Mouse (Mus musculus) hindbrain, embryonic 11.5 days (tissue): ENCODE data around the gene Ppp1r16b. TPM values are rescaled to one million over a fixed set of nuclear protein-coding genes. Genes with fewer than 3 reads are reported as not detected.

Source experiments
- ATAC-seq: fragments of 200-750 bp; cut with Nextera tagmentation; 2 replicates; pipeline ENCODE4 v1.8.0; 2017; ENCODE audit warnings: mild to moderate bottlenecking, moderate TSS enrichment, moderate library complexity; ENCODE audit not compliant: low FRiP score
- DNase-seq: peaks from one replicate; pipeline ENCODE4 v3.0.0-alpha.2; 2015; ENCODE audit warnings: low spot score
- H3K27ac ChIP-seq: fragments of 300-500 bp; sonication (generic); 2 replicates; pipeline ENCODE4 v1.5.1; 2014; ENCODE audit warnings: mild to moderate bottlenecking, low read depth, low read length
- H3K27me3 ChIP-seq: fragments of 300-500 bp; sonication (generic); 2 replicates; pipeline ENCODE4 v1.6.1; 2014; ENCODE audit warnings: mild to moderate bottlenecking, low read length, moderate library complexity, mixed read lengths; ENCODE audit not compliant: control insufficient read depth, insufficient read depth
- H3K36me3 ChIP-seq: fragments of 300-500 bp; sonication (generic); 2 replicates; pipeline ENCODE4 v1.6.1; 2014; ENCODE audit warnings: mild to moderate bottlenecking, low read length, moderate library complexity, mixed read lengths; ENCODE audit not compliant: control insufficient read depth, insufficient read depth
- H3K4me1 ChIP-seq: fragments of 300-500 bp; sonication (generic); replicated peaks from 2 replicates; pipeline ENCODE4 v1.6.1; 2014; ENCODE audit warnings: low read length, mixed read lengths; ENCODE audit not compliant: control insufficient read depth, insufficient read depth
- H3K4me2 ChIP-seq: fragments of 300-500 bp; sonication (generic); replicated peaks from 2 replicates; pipeline ENCODE4 v1.6.1; 2014; ENCODE audit warnings: mild to moderate bottlenecking, low read depth, low read length
- H3K4me3 ChIP-seq: fragments of 300-500 bp; sonication (generic); 2 replicates; pipeline ENCODE4 v1.5.1; 2014; ENCODE audit warnings: low read depth, low read length
- H3K9ac ChIP-seq: fragments of 300-500 bp; sonication (generic); 2 replicates; pipeline ENCODE4 v1.6.1; 2014; ENCODE audit warnings: low read depth, low read length
- H3K9me3 ChIP-seq: fragments of 300-500 bp; sonication (generic); 2 replicates; pipeline ENCODE4 v1.6.1; 2016; ENCODE audit warnings: low read length; ENCODE audit not compliant: control insufficient read depth
- WGBS: fragments of 180-500 bp; shearing (Covaris S2); extraction: QIAGEN DNeasy Blood & Tissue Kit; methylation state at CpG from one replicate; pipeline ENCODE4 v1.1.7; 2014; 5-methylcytosine and 5-hydroxymethylcytosine counted together
- polyA plus RNA-seq: library from polyadenylated mRNA; unstranded; fragments of >200 nt; fragmentation: Nextera tagmentation; extraction: Ambion mirVana; gene quantifications from 2 replicates; pipeline ENCODE4 v1.2.1, GENCODE M21; 2014

Gene Ppp1r16b
- 2.4 and 3.6 TPM in 2 replicates for polyA plus RNA-seq

DNA sequence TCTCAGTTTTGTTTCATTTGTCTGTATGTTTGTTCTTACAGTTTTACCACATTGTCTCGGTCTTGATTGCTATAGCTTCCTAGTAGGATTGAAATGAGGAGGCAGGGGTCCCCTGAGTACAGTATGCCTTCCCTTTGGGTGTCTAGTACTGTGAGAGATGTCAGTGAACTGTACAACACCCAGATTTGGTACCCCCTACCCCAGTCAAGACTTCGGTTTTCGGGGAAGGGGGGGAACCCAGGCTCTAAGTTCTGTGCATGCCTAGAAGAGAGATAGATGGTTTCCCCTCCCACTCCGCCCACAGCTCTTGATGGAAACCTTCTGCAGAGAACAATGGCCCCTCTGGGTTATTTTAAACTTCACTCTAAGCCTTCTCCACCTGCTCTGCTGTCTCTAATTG, at the start of gene Ppp1r16b:
Gene Ppp1r16b, plus strand, starts transcription at position 301 of the 400 bp plus-strand sequence.
- Histone ChIP-seq H3K36me3 (no peaks in the 10 kb centered on the region), H3K9me3 (no peaks in the 10 kb centered on the region), H3K4me1 (peaks cover 8% of the 10 kb centered on the region), H3K4me2 (no peak within 1 kb of the TSS), H3K9ac (no peak within 1 kb of the TSS), H3K4me3 (no peak within 1 kb of the TSS), H3K27ac (no peak within 1 kb of the TSS), H3K27me3 (peaks cover 12% of the 10 kb centered on the region)
- WGBS: 82% methylated on average over 4 of the region's 4 CpGs
- DNase-seq (no peak), ATAC-seq (no peak)

DNA sequence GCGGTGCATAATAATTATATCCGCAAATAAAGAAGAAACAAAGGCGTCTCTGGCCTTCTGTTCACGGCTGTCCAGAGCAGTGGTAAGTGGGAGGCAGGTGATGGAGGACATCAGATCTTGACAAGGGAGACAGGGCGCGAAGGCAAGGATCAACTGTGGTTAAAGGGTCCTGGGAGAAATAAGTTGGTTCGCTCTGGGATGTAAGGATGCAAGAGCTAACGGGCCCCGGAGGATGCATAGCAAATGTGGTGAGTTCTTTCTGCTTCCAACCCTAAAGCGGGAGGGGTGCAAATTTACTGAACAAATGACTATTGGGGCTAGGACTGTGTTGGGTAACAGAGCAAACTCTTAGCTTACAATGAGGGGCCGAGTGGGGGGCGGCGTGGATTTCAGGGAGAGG, 49.5 kb upstream of the Ppp1r16b start:
- Histone ChIP-seq H3K27ac (peak overlapping the region; percentile 54), H3K36me3 (no peaks in the 10 kb centered on the region), H3K27me3 (peaks cover 78% of the 10 kb centered on the region), H3K4me3 (peak overlapping the region; percentile 37; the same call in 1 of the 2 replicates), H3K9ac (peak overlapping the region; percentile 44), H3K4me2 (peak overlapping the region; percentile 34), H3K9me3 (no peaks in the 10 kb centered on the region), H3K4me1 (peaks cover 3% of the 10 kb centered on the region; the same call in 1 of the 2 replicates)
- WGBS: 3% methylated on average over 13 of the region's 13 CpGs
- no peak for ATAC-seq
- peak; percentile 51 for DNase-seq

DNA sequence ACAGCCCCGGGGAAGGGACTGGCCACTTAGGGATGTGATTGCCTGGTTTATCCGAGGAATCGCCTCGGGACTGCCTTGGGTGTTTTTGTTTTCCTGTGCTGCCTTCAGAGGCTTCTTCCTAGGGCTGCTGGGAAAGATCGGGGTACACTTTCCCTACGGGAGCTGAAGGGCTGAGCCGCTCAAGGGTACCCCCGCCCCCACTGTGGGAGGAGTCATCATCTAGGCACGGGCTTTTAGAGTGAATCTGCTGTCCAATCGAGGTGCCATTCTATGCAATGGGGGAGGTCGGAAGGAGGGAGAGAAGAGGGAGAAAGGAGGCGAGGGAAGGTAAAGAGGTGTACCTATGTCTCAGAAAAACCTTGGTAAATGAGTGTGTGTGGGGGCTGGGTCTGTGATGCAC, 48.9 kb upstream of the Ppp1r16b start:
- DNase-seq: peak; percentile 50
- peak overlapping the region; percentile 34 for H3K4me2 ChIP-seq
- 0 out of 2 replicates have a peak overlapping the region, but pooled peaks have one; percentile 1 for H3K9ac ChIP-seq
- H3K36me3 ChIP-seq: no peaks in the 10 kb centered on the region
- ATAC-seq: peak; percentile 39; the same call in 1 of the 2 replicates
- WGBS: under 1% methylated on average over 12 of the region's 12 CpGs
- H3K4me1 ChIP-seq: peaks cover 3% of the 10 kb centered on the region; the same call in 1 of the 2 replicates
- peaks cover 74% of the 10 kb centered on the region for H3K27me3 ChIP-seq
- H3K9me3 ChIP-seq: no peaks in the 10 kb centered on the region
- peak overlapping the region; percentile 18; the same call in 1 of the 2 replicates for H3K4me3 ChIP-seq
- H3K27ac ChIP-seq: peak overlapping the region; percentile 54

DNA sequence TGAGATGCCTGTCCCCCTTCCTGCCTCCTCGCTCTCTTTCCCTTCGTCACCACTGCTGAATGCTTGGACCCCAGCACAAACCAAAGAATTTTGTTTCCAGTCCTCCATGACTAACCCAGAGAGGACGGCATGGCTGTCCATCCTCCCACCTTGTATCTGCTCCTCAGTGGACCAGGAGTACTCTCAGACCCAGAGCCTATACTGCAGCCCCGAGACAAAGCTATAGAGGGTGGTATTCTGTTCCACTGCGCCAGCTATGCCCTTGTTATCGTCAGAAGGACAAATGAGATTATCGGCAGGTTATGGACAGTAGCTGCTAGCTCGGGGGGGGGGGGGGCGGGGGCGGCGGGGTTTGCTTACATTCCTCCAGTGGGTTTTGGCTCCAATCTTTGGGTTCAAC, 48.4 kb upstream of the Ppp1r16b start:
- Histone ChIP-seq H3K4me2 (peak overlapping the region; percentile 34; the same call in 1 of the 2 replicates), H3K27me3 (peaks cover 69% of the 10 kb centered on the region), H3K9ac (no peak overlapping the region), H3K27ac (no peak overlapping the region), H3K4me1 (peaks cover 3% of the 10 kb centered on the region; the same call in 1 of the 2 replicates), H3K9me3 (no peaks in the 10 kb centered on the region), H3K4me3 (no peak overlapping the region), H3K36me3 (no peaks in the 10 kb centered on the region)
- no peak for ATAC-seq
- DNase-seq: no peak
- WGBS: 10% methylated on average over 11 of the region's 11 CpGs

DNA sequence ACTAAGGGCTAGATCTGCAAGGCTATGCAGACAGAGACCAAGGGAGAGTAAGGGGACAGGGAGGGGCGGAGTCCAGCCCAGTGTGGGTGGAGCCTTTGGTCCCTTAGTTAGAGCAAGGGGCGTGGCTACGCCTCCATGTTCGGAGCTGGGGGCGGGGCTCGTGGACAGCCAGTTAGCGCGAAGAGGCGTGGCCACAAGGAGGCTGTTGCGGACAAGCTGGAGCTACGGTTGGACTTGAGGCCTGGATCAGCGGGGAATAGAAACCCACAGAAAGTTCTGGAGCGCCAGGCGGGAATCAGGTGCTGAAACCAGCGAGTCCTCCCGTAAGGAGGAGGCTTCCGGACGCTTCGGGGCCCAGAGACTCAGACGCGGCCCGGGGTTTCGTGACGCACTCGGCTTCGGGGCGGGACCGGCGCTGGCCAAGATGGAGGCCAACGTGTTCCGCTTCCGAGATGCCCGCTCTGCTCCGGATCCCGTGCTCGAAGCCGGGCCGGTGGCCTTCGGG, 40.4 kb upstream of the Ppp1r16b start, which contains the start of gene Actr5:
Gene Actr5, plus strand, starts transcription at position 171 of the 505 bp plus-strand sequence.
- H3K4me3 ChIP-seq: peak within 1 kb of the TSS; percentile 84
- peak within 1 kb of the TSS; percentile 85 for H3K9ac ChIP-seq
- DNase-seq: peak; percentile 99
- H3K4me1 ChIP-seq: peaks cover 6% of the 10 kb centered on the region
- no peaks in the 10 kb centered on the region for H3K36me3 ChIP-seq
- peak within 1 kb of the TSS; percentile 37 for H3K27ac ChIP-seq
- peak within 1 kb of the TSS; percentile 93 for H3K4me2 ChIP-seq
- ATAC-seq: peak; percentile 95
- H3K27me3 ChIP-seq: 0 out of 2 replicates have a peak, but pooled peaks cover 3% of the 10 kb centered on the region
- WGBS: 0% methylated on average over 38 of the region's 39 CpGs
- H3K9me3 ChIP-seq: no peaks in the 10 kb centered on the region

DNA sequence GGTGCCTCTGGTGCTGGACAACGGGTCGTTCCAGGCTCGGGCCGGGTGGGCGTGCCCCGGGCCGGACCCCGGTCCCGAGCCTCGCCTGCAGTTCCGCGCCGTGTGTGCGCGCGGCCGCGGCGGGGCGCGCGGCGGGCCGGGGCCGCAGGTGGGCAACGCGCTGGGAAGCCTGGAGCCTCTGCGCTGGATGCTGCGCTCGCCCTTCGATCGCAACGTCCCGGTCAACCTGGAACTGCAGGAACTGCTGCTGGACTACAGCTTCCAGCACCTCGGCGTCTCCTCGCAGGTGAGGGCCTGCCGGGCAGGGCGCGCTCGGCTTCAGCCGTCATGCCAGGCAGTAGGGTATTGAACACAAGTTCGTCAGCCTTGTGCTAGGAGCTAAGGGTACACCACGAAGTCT, 40.0 kb upstream of the Ppp1r16b start:
- 0% methylated on average over 44 of the region's 44 CpGs for WGBS
- H3K4me1 ChIP-seq: peaks cover 6% of the 10 kb centered on the region
- H3K27ac ChIP-seq: peak overlapping the region; percentile 37
- DNase-seq (no peak), ATAC-seq (no peak; the same call in 1 of the 2 replicates)
- H3K27me3 ChIP-seq: 0 out of 2 replicates have a peak, but pooled peaks cover 3% of the 10 kb centered on the region
- peak overlapping the region; percentile 85 for H3K9ac ChIP-seq
- H3K4me3 ChIP-seq: peak overlapping the region; percentile 84
- peak overlapping the region; percentile 93 for H3K4me2 ChIP-seq
- no peaks in the 10 kb centered on the region for H3K9me3 ChIP-seq
- H3K36me3 ChIP-seq: no peaks in the 10 kb centered on the region

DNA sequence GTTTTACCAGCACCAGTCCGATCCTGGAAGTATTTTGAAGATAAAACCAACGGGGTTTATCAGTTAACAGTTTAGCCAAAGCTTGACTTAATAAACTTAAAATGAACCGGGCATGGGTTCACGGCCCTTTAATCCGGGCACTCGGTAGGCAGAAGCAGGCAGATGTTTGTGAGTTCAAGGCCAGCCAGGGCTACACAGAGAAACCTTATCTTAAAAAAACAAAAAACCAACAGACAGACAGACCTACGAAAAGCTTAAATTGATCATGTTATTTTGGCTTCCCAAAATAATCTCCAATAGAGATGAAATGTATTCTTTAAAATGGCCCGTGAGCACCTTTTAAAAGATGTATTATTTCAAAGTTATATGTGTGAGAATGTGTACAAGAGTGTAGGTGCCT, 39.5 kb upstream of the Ppp1r16b start:
- Histone ChIP-seq H3K4me2 (peak overlapping the region; percentile 93), H3K36me3 (no peaks in the 10 kb centered on the region), H3K27me3 (0 out of 2 replicates have a peak, but pooled peaks cover 2% of the 10 kb centered on the region), H3K4me3 (peak overlapping the region; percentile 84), H3K27ac (no peak overlapping the region), H3K9ac (peak overlapping the region; percentile 85), H3K4me1 (peaks cover 6% of the 10 kb centered on the region), H3K9me3 (no peaks in the 10 kb centered on the region)
- 44% methylated on average over 8 of the region's 8 CpGs for WGBS
- ATAC-seq (no peak), DNase-seq (no peak)

DNA sequence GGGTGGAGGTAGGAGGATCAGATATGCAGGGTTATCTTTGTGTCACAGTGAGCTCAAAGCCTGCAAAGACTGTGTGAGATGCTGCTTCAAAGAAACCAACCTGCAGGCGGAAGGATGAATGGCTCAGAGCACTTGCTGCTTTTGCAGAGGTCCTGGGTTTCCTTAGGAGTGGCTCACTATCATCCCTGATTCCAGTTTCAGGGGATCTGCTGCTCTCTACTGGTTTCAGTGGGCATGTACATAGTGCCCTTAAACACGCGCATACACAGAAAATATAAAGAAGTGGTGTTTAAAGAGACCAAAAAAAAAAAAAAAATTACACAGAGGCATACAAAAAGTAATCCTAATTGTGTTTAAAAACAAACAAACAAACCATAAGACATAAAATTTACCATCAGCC, 36.3 kb upstream of the Ppp1r16b start:
- peaks cover 16% of the 10 kb centered on the region for H3K36me3 ChIP-seq
- H3K4me2 ChIP-seq: no peak overlapping the region
- H3K9ac ChIP-seq: no peak overlapping the region
- no peaks in the 10 kb centered on the region for H3K27me3 ChIP-seq
- DNase-seq (peak; percentile 36), ATAC-seq (no peak)
- WGBS: 72% methylated on average over 3 of the region's 3 CpGs
- H3K9me3 ChIP-seq: no peaks in the 10 kb centered on the region
- no peak overlapping the region for H3K27ac ChIP-seq
- peaks cover 6% of the 10 kb centered on the region for H3K4me1 ChIP-seq
- no peak overlapping the region for H3K4me3 ChIP-seq

DNA sequence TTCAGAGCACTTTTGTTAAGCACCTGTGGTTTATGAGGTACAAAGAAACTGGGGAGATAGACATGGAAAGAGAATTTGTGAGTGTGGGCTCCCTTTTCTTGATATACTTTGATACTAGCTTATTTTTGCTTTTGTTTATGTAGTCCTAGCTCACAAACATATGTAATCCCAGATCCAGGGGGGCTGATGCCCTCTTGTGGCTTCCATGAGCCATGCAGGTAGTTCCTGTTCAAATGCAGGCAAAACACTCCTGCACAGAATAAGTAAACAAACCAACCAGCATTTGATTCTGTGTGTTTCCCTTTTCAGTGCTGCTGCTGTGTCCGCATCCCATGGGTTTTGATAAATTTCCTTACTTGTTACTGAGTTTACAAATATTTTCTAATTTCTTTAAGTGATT, 35.8 kb upstream of the Ppp1r16b start:
- Histone ChIP-seq H3K36me3 (peaks cover 16% of the 10 kb centered on the region), H3K9me3 (no peaks in the 10 kb centered on the region), H3K4me3 (no peak overlapping the region), H3K4me2 (no peak overlapping the region), H3K4me1 (peaks cover 6% of the 10 kb centered on the region), H3K27me3 (no peaks in the 10 kb centered on the region), H3K27ac (no peak overlapping the region), H3K9ac (no peak overlapping the region)
- 78% methylated on average over 1 of the region's 1 CpGs for WGBS
- no peak for ATAC-seq
- DNase-seq: peak; percentile 63
